Mouse (Mus musculus) lung, postnatal 0 days (tissue): ENCODE data around the gene Snw1.

Source experiments
- CTCF ChIP-seq: IDR thresholded peaks from 2 replicates; pipeline ENCODE4 v1.5.1; 2016; ENCODE audit warnings: antibody characterized with exemption, mild to moderate bottlenecking
- EP300 ChIP-seq: IDR thresholded peaks from 2 replicates; pipeline ENCODE4 v1.6.1; 2016; ENCODE audit warnings: antibody characterized with exemption, mild to moderate bottlenecking, control low read depth

GRCm38 (mm10) chr12:87423700-87424099 is 48.4 kb downstream of the Snw1 start:
- TF ChIP-seq CTCF (no peak), EP300 (no peak)
